Mouse (Mus musculus): Measurements from ENCODE around the gene Gatb. TPM values are rescaled to one million over a fixed set of nuclear protein-coding genes. Genes with fewer than 3 reads are reported as not detected.

Gatb gene
- 10.3 TPM for total RNA-seq (2023)

DNA sequence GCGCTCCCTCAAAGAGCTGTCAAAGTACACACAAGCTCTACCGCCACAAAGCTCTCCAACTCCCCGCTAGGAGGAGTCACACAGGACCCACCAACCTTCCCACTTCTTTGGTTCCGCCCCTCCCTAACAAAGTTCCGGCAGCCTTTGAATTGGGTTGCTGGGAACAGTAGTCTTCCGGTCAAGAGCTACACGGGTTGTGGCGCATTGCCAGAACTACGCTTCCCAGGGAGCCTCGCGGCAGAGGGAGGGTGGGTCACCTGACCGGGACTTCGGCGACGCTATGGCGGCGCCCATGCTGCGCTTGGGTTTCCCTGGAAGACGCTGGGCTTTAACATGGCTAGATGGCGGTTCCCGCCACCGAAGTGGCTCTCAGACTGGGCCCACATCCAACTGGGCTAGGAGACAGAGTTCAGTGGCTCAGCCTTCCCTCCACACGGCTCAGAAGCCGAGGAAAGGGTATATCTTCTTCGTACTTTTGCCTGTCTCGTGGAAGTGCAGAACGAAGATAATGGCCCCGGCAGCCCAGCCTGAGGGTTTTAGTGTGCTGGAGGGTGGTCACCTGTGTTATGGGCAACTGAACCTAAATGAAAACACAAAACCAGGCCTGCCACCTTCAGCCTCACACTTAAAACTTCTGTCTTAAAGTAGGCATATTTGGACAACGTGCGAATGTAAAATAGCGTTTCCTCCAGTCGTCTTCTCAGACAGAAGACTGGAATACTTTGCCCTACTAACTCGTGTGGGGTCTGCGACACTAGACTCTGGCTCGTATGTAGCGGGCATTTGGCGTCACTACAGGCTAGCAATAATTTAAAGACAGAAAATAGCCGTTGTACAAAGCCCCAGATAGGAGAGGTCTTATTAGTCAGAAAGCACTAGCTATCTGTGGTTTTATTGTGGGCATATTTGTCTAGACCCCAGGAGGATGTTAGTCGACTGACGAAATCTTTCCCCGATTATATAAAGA lies at the start of gene Gatb:
TSS of gene Gatb (plus strand) at position 256 of the 967 bp plus-strand sequence.

Other genes with a start within 250 kb of the Gatb start
- gene Fam160a1, start 243.2 kb downstream of the Gatb start, total RNA-seq (2023): 0.30 TPM